Mouse (Mus musculus) thymus, adult 2 months (tissue): Measurements from ENCODE around the gene Per2.

ENCODE experiments used
- CTCF ChIP-seq: fragments of 200-500 bp; IDR thresholded peaks from 2 replicates; pipeline ENCODE4 v1.5.1; 2012; ENCODE audit warnings: mild to moderate bottlenecking, control low read depth, low read length, moderate library complexity, borderline replicate concordance; ENCODE audit not compliant: control insufficient read depth, poor library complexity, insufficient read depth; ENCODE audit errors: extremely low read depth
- POLR2A ChIP-seq: fragments of 200-500 bp; IDR thresholded peaks from 2 replicates; pipeline ENCODE4 v1.6.1; 2012; ENCODE audit warnings: mild to moderate bottlenecking, low read length, control low read depth, moderate library complexity; ENCODE audit not compliant: control insufficient read depth, poor library complexity, insufficient read depth; ENCODE audit errors: extremely low read depth

- TF ChIP-seq CTCF (no peak), POLR2A (no peak)
Observed at GRCm38 (mm10) chr1:91504615-91505014, 45.5 kb upstream of the Per2 start.
